Mouse (Mus musculus) hindbrain, embryonic 14.5 days (tissue): Measurements from ENCODE around the gene Foxo6. TPM values are rescaled to one million over a fixed set of nuclear protein-coding genes. Genes with fewer than 3 reads are reported as not detected.
A peak's percentile ranks its signal among the peaks of the same experiment; 100 is the strongest.

Experiments
- ATAC-seq: fragments of 200-750 bp; cut with Nextera tagmentation; 2 replicates; pipeline ENCODE4 v1.8.0; 2017; ENCODE audit warnings: moderate number of reproducible peaks, mild to moderate bottlenecking, moderate TSS enrichment, moderate library complexity; ENCODE audit not compliant: low FRiP score
- DNase-seq: peaks from one replicate; pipeline ENCODE4 v3.0.0-alpha.2; 2015; ENCODE audit warnings: low spot score
- H3K27ac ChIP-seq: fragments of 300-500 bp; sonication (generic); 2 replicates; pipeline ENCODE4 v1.5.1; 2014; ENCODE audit warnings: mild to moderate bottlenecking, moderate library complexity
- H3K27me3 ChIP-seq: fragments of 300-500 bp; sonication (generic); 2 replicates; pipeline ENCODE4 v1.6.1; 2014; ENCODE audit warnings: mild to moderate bottlenecking, low read length, mixed read lengths; ENCODE audit not compliant: control insufficient read depth, insufficient read depth
- H3K36me3 ChIP-seq: fragments of 300-500 bp; sonication (generic); replicated peaks from 2 replicates; pipeline ENCODE4 v1.6.1; 2014; ENCODE audit not compliant: control insufficient read depth, insufficient read depth
- H3K4me1 ChIP-seq: fragments of 300-500 bp; sonication (generic); replicated peaks from 2 replicates; pipeline ENCODE4 v1.6.1; 2014; ENCODE audit warnings: antibody characterized with exemption, low read length, mixed read lengths; ENCODE audit not compliant: control insufficient read depth, insufficient read depth
- H3K4me2 ChIP-seq: fragments of 300-500 bp; sonication (generic); replicated peaks from 2 replicates; pipeline ENCODE4 v1.6.1; 2014; ENCODE audit warnings: mild to moderate bottlenecking, moderate library complexity
- H3K4me3 ChIP-seq: fragments of 300-500 bp; sonication (generic); replicated peaks from 2 replicates; pipeline ENCODE4 v1.5.1; 2014; ENCODE audit warnings: mild to moderate bottlenecking, low read length
- H3K9ac ChIP-seq: fragments of 300-500 bp; sonication (generic); 2 replicates; pipeline ENCODE4 v1.6.1; 2014
- H3K9me3 ChIP-seq: fragments of 300-500 bp; sonication (generic); 2 replicates; pipeline ENCODE4 v1.6.1; 2016; ENCODE audit warnings: low read length; ENCODE audit not compliant: control insufficient read depth
- WGBS: fragments of 180-500 bp; shearing (Covaris S2); extraction: QIAGEN DNeasy Blood & Tissue Kit; methylation state at CpG from one replicate; pipeline ENCODE4 v1.1.7; 2014; 5-methylcytosine and 5-hydroxymethylcytosine counted together
- polyA plus RNA-seq: library from polyadenylated mRNA; unstranded; fragments of >200 nt; fragmentation: Nextera tagmentation; extraction: Ambion mirVana; gene quantifications from 2 replicates; pipeline ENCODE4 v1.2.1, GENCODE M21; 2014

Gene Foxo6
- polyA plus RNA-seq, 1 experiment from 2014 or later, result 1.0 TPM

DNA sequence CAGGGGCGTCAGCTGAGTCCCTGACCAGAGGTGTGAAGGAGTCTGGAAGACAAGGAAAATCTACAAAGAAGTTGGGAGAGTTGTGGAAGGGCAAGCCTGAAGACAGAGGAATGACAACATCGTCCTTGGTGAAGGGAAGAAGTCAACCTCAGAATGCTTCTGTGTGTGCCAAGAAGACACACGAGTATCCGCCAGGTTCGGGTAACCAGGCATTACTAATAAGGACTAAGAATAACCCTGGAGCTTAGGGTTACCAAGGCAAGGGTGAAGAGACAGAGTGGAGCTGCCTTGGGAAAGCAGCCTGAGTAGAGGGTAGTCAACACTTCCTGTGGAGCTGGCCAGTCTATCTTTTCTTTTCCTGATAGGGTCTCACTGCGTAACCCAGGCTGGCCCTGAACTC, 41.1 kb downstream of the Foxo6 start:
- no peak overlapping the region for H3K9ac ChIP-seq
- no peaks in the 10 kb centered on the region for H3K27me3 ChIP-seq
- no peak overlapping the region for H3K4me3 ChIP-seq
- DNase-seq (no peak), ATAC-seq (no peak)
- WGBS, result 89% methylated on average over 6 of the region's 6 CpGs
- no peaks in the 10 kb centered on the region for H3K9me3 ChIP-seq
- peaks cover 46% of the 10 kb centered on the region for H3K4me1 ChIP-seq
- no peak overlapping the region for H3K27ac ChIP-seq
- H3K36me3 ChIP-seq, result no peaks in the 10 kb centered on the region
- no peak overlapping the region for H3K4me2 ChIP-seq

- DNase-seq (peak; percentile 87), ATAC-seq (peak; percentile 91)
- H3K36me3 ChIP-seq, result no peaks in the 10 kb centered on the region
- peak overlapping the region; percentile 24 for H3K27ac ChIP-seq
- WGBS, result 4% methylated on average over 10 of the region's 10 CpGs
- H3K4me2 ChIP-seq, result peak overlapping the region; percentile 35
- no peak overlapping the region for H3K4me3 ChIP-seq
- peaks cover 36% of the 10 kb centered on the region for H3K4me1 ChIP-seq
- H3K9me3 ChIP-seq, result no peaks in the 10 kb centered on the region
- H3K9ac ChIP-seq, result peak overlapping the region; percentile 16; the same call in 1 of the 2 replicates
- H3K27me3 ChIP-seq, result no peaks in the 10 kb centered on the region
These were observed 44.3 kb downstream of the Foxo6 start for GRCm38 (mm10) chr4:120242783-120243262.

GRCm38 (mm10) chr4:120241106-120241505, 46.0 kb downstream of the Foxo6 start:
- Histone ChIP-seq H3K36me3 (no peaks in the 10 kb centered on the region), H3K27ac (peak overlapping the region; percentile 26; the same call in 1 of the 2 replicates), H3K9me3 (no peaks in the 10 kb centered on the region), H3K27me3 (no peaks in the 10 kb centered on the region), H3K9ac (no peak overlapping the region), H3K4me2 (no peak overlapping the region), H3K4me1 (peaks cover 36% of the 10 kb centered on the region), H3K4me3 (no peak overlapping the region)
- ATAC-seq (no peak), DNase-seq (no peak)
- WGBS, result 54% methylated on average over 3 of the region's 3 CpGs

DNA sequence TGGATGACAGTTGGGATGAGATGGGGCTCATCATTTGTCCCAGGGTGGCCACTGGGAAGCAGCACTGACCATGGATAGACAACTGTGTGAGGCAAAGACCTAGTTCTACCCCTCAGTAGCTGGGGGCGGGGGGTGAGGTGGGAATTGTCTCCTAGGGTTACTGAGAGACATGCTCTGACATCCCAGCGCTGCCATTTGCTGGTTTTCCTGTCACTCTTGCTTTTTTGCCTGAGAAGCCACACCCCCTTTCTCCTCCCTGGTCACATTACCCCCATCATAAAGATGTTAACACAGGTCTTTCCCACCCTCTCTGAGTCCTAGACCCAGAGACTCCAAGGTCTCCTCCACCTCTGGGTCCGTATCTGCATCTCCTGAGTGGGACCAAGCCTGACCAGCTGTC, 47.7 kb downstream of the Foxo6 start:
- H3K4me3 ChIP-seq, result no peak overlapping the region
- DNase-seq, result no peak
- ATAC-seq, result no peak
- H3K9ac ChIP-seq, result no peak overlapping the region
- H3K27me3 ChIP-seq, result no peaks in the 10 kb centered on the region
- no peaks in the 10 kb centered on the region for H3K9me3 ChIP-seq
- WGBS, result 62% methylated on average over 3 of the region's 3 CpGs
- H3K36me3 ChIP-seq, result no peaks in the 10 kb centered on the region
- H3K4me1 ChIP-seq, result peaks cover 36% of the 10 kb centered on the region
- no peak overlapping the region for H3K27ac ChIP-seq
- H3K4me2 ChIP-seq, result no peak overlapping the region

DNA sequence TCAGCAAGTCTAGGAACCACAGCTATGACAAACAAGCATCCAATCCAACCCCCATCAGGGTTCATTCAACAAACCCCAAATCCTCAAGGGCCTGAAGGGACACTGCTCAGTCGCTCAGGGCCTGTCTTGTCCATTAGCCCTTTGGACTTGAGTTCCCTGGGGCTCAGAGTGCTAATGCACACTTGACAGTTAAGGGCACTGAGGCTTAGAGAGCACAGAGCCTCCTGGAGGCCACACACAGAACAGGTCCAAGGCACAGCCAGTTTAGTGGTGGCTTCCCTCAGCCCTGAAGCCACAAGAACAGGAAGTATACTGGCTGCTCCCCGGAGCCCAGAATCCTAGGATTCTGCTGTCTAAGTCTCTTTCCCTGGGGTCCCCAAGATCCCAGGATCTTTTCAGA, 53.9 kb downstream of the Foxo6 start:
- H3K4me3 ChIP-seq, result no peak overlapping the region
- H3K27ac ChIP-seq, result no peak overlapping the region
- ATAC-seq, result no peak
- H3K9me3 ChIP-seq, result no peaks in the 10 kb centered on the region
- H3K4me1 ChIP-seq, result no peaks in the 10 kb centered on the region
- no peak overlapping the region for H3K9ac ChIP-seq
- no peak overlapping the region for H3K4me2 ChIP-seq
- H3K27me3 ChIP-seq, result no peaks in the 10 kb centered on the region
- H3K36me3 ChIP-seq, result no peaks in the 10 kb centered on the region
- no peak for DNase-seq
- 76% methylated on average over 2 of the region's 2 CpGs for WGBS

GRCm38 (mm10) chr4:120232541-120232940, 54.6 kb downstream of the Foxo6 start:
- Histone ChIP-seq H3K9me3 (no peaks in the 10 kb centered on the region), H3K27ac (no peak overlapping the region), H3K36me3 (no peaks in the 10 kb centered on the region), H3K4me3 (no peak overlapping the region), H3K27me3 (no peaks in the 10 kb centered on the region), H3K4me2 (no peak overlapping the region), H3K4me1 (no peaks in the 10 kb centered on the region), H3K9ac (no peak overlapping the region)
- DNase-seq (no peak), ATAC-seq (no peak)
- 79% methylated on average over 2 of the region's 2 CpGs for WGBS

GRCm38 (mm10) chr4:120231982-120232381, 55.2 kb downstream of the Foxo6 start:
- no peaks in the 10 kb centered on the region for H3K27me3 ChIP-seq
- DNase-seq, result no peak
- H3K27ac ChIP-seq, result no peak overlapping the region
- 77% methylated on average over 4 of the region's 4 CpGs for WGBS
- no peak overlapping the region for H3K9ac ChIP-seq
- H3K4me3 ChIP-seq, result no peak overlapping the region
- H3K4me2 ChIP-seq, result no peak overlapping the region
- H3K9me3 ChIP-seq, result no peaks in the 10 kb centered on the region
- H3K4me1 ChIP-seq, result no peaks in the 10 kb centered on the region
- no peak for ATAC-seq
- no peaks in the 10 kb centered on the region for H3K36me3 ChIP-seq

GRCm38 (mm10) chr4:120230256-120230649, 56.9 kb downstream of the Foxo6 start:
- H3K36me3 ChIP-seq, result no peaks in the 10 kb centered on the region
- H3K27ac ChIP-seq, result no peak overlapping the region
- H3K4me3 ChIP-seq, result no peak overlapping the region
- peak; percentile 80 for DNase-seq
- no peaks in the 10 kb centered on the region for H3K9me3 ChIP-seq
- no peaks in the 10 kb centered on the region for H3K4me1 ChIP-seq
- H3K27me3 ChIP-seq, result no peaks in the 10 kb centered on the region
- H3K4me2 ChIP-seq, result no peak overlapping the region
- 13% methylated on average over 6 of the region's 6 CpGs for WGBS
- no peak overlapping the region for H3K9ac ChIP-seq
- ATAC-seq, result peak; percentile 46

- H3K4me3 ChIP-seq, result no peak overlapping the region
- no peak overlapping the region for H3K9ac ChIP-seq
- WGBS, result 80% methylated on average over 13 of the region's 13 CpGs
- no peaks in the 10 kb centered on the region for H3K4me1 ChIP-seq
- ATAC-seq (no peak), DNase-seq (no peak)
- H3K4me2 ChIP-seq, result no peak overlapping the region
- no peak overlapping the region for H3K27ac ChIP-seq
- no peaks in the 10 kb centered on the region for H3K36me3 ChIP-seq
- H3K9me3 ChIP-seq, result no peaks in the 10 kb centered on the region
- H3K27me3 ChIP-seq, result no peaks in the 10 kb centered on the region
These were observed 57.5 kb downstream of the Foxo6 start for GRCm38 (mm10) chr4:120229505-120230255.
